Mouse (Mus musculus) neural tube, embryonic 11.5 days (tissue): ENCODE results near the gene Focad. TPM values are rescaled to one million over a fixed set of nuclear protein-coding genes. Genes with fewer than 3 reads are reported as not detected.

Experiments used
- ATAC-seq: fragments of 200-750 bp; cut with Nextera tagmentation; 2 replicates; pipeline ENCODE4 v1.8.0; 2017; ENCODE audit warnings: moderate number of reproducible peaks, mild to moderate bottlenecking, moderate TSS enrichment, moderate library complexity; ENCODE audit not compliant: insufficient read depth, low FRiP score, low TSS enrichment
- DNase-seq: peaks from one replicate; pipeline ENCODE4 v3.0.0-alpha.2; 2015; ENCODE audit warnings: low spot score
- H3K27ac ChIP-seq: fragments of 300-500 bp; sonication (generic); 2 replicates; pipeline ENCODE4 v1.5.1; 2014; ENCODE audit warnings: low read depth, mild to moderate bottlenecking, low read length
- H3K27me3 ChIP-seq: fragments of 300-500 bp; sonication (generic); 2 replicates; pipeline ENCODE4 v1.6.1; 2014; ENCODE audit warnings: mild to moderate bottlenecking, low read length, mixed read lengths; ENCODE audit not compliant: control insufficient read depth, insufficient read depth
- H3K36me3 ChIP-seq: fragments of 300-500 bp; sonication (generic); 2 replicates; pipeline ENCODE4 v1.6.1; 2014; ENCODE audit warnings: mild to moderate bottlenecking, low read length, moderate library complexity, mixed read lengths; ENCODE audit not compliant: control insufficient read depth, insufficient read depth
- H3K4me1 ChIP-seq: fragments of 300-500 bp; sonication (generic); 2 replicates; pipeline ENCODE4 v1.6.1; 2014; ENCODE audit warnings: low read length, mixed read lengths; ENCODE audit not compliant: control insufficient read depth, insufficient read depth
- H3K4me2 ChIP-seq: fragments of 300-500 bp; sonication (generic); 2 replicates; pipeline ENCODE4 v1.6.1; 2014; ENCODE audit warnings: low read depth, mild to moderate bottlenecking, moderate library complexity
- H3K4me3 ChIP-seq: fragments of 300-500 bp; sonication (generic); 2 replicates; pipeline ENCODE4 v1.5.1; 2014; ENCODE audit warnings: low read depth, low read length
- H3K9ac ChIP-seq: fragments of 300-500 bp; sonication (generic); 2 replicates; pipeline ENCODE4 v1.6.1; 2014; ENCODE audit warnings: mild to moderate bottlenecking, low read length
- H3K9me3 ChIP-seq: fragments of 300-500 bp; sonication (generic); 2 replicates; pipeline ENCODE4 v1.6.1; 2016; ENCODE audit warnings: low read length; ENCODE audit not compliant: control insufficient read depth
- WGBS: fragments of 180-500 bp; shearing (Covaris S2); extraction: QIAGEN DNeasy Blood & Tissue Kit; methylation state at CpG from one replicate; pipeline ENCODE4 v1.1.7; 2014; 5-methylcytosine and 5-hydroxymethylcytosine counted together
- polyA plus RNA-seq: library from polyadenylated mRNA; unstranded; fragments of >200 nt; fragmentation: Nextera tagmentation; extraction: Ambion mirVana; gene quantifications from 2 replicates; pipeline ENCODE4 v1.2.1, GENCODE M21; 2014

The Focad gene
- polyA plus RNA-seq, 1 experiment from 2014 or later = 18.8 TPM

DNA sequence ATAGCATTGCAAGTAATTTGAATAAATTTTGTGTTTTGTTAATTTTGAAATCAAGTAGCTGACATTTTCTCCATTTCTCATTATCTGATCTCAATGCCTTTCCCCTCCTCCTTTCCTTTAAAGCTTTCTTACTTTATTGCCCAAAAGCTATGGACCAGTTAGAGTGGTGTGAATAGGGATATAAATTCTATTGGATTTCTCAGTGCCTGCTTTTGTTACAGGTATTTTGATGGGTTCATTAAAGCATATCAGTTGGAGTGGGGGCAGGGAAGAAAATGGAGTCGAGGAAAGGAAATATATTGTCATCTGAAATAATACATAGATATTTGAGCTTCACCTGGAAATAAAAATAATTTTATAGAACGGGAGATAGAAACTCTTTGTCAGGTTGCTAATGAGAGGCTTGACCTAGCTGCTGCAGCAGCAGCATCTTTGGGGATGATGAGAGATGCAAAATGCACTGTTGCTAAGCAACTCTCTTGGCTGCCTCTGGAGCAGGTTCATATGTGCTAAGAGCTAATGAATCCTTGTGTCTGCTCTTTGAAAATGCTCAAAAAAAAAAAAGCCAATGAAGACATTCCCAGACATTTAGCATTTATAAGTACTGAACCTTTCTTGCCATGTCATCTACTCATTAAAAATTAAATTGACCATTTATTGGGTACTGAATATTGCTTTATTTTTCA lies 116.9 kb downstream of the Focad start:
- no peaks in the 10 kb centered on the region for H3K36me3 ChIP-seq
- H3K9ac ChIP-seq = no peak overlapping the region
- no peak overlapping the region for H3K4me3 ChIP-seq
- peaks cover 10% of the 10 kb centered on the region for H3K4me1 ChIP-seq
- no peak for ATAC-seq
- DNase-seq = no peak
- no peaks in the 10 kb centered on the region for H3K9me3 ChIP-seq
- no peak overlapping the region for H3K4me2 ChIP-seq
- WGBS = 44% methylated on average over 2 of the region's 2 CpGs
- no peak overlapping the region for H3K27ac ChIP-seq
- H3K27me3 ChIP-seq = no peaks in the 10 kb centered on the region

DNA sequence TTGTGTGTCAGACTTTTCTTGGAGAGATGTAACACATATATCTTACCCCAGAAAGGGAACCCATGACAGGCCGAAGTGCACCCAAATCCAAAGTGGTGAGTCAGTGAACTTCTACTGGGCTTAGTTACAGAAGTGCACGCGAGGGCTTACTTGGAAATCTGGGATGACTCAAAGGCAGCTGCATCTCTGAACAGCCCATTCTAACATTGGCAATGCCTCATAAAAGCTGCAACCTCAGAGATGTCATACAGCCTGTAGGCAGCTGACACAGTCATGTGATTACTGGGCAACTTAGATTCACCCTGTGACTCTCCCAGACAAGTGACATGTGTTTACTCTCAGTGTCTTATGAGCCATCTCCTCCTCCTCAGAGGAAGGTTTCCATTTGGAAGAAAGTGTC lies 119.5 kb downstream of the Focad start:
- Histone ChIP-seq H3K36me3 (no peaks in the 10 kb centered on the region), H3K4me2 (no peak overlapping the region), H3K27me3 (no peaks in the 10 kb centered on the region), H3K4me1 (peaks cover 10% of the 10 kb centered on the region), H3K27ac (no peak overlapping the region), H3K9ac (no peak overlapping the region), H3K4me3 (no peak overlapping the region), H3K9me3 (no peaks in the 10 kb centered on the region)
- 94% methylated on average over 3 of the region's 3 CpGs for WGBS
- DNase-seq (no peak), ATAC-seq (no peak)

DNA sequence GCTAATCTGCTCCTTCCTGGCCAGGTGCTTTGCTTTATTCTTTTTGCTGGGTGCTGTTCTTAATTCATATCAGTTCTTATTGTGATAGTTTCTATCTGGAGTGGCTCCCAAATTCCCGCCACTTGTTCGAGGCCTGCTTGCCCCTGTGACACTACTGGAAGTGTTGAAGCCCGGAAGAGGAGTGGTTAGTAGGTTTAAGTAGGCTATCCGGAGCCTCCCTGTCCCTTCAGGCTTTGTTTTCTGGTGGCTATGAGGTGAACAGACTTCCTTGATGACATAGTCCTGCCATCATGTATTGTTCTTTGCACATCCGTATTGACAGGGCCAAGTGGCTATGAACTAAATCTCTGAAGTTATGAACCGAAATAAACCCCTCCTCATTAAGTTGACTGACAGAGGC lies 123.9 kb downstream of the Focad start:
- H3K4me3 ChIP-seq = no peak overlapping the region
- H3K9me3 ChIP-seq = no peaks in the 10 kb centered on the region
- H3K36me3 ChIP-seq = no peaks in the 10 kb centered on the region
- ATAC-seq = no peak
- H3K27ac ChIP-seq = no peak overlapping the region
- 84% methylated on average over 6 of the region's 6 CpGs for WGBS
- DNase-seq = no peak
- no peak overlapping the region for H3K4me2 ChIP-seq
- no peaks in the 10 kb centered on the region for H3K4me1 ChIP-seq
- no peak overlapping the region for H3K9ac ChIP-seq
- no peaks in the 10 kb centered on the region for H3K27me3 ChIP-seq

DNA sequence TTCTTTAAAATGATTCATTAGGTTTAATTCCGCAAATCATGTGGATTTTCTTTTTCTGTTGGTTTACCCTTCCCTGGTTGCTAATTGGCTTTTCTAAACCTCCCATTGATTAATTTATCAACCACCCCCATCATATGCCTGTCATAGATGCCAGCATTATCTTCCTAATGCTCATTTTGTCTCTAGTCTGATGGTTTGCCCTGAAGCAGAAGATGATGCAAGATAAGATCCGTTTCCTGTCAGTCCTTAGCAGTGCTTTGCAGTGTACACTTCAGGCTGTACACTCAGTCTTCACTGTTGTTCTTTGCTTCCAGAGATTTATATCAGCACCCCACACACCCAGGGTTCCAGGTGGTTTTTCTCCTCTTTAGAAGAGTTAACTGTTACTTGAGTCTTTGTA lies 124.4 kb downstream of the Focad start:
- ATAC-seq = no peak

DNA sequence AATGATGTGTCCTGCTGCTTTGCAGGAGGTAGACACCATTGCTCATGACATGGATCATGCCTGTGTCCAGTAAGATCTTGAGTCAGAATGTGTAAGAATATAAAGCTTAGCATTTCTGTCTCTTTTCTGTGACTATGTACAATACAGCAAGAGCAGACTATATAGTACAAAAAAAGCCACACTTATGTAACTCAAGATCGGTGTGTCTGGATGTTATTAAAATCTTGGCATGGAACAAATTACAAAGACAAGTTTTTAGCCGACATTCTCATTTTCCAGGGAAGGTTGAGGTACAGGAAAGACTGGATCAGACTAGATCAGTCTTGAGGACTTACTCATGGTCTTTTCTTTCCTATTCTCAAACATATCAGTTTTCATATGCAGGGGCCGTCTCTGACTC lies 136.9 kb downstream of the Focad start:
- Histone ChIP-seq H3K27me3 (no peaks in the 10 kb centered on the region), H3K4me3 (no peak overlapping the region), H3K4me1 (no peaks in the 10 kb centered on the region), H3K27ac (no peak overlapping the region), H3K36me3 (no peaks in the 10 kb centered on the region), H3K9me3 (no peaks in the 10 kb centered on the region), H3K9ac (no peak overlapping the region), H3K4me2 (no peak overlapping the region)
- WGBS = 89% methylated on average over 3 of the region's 3 CpGs
- ATAC-seq (no peak), DNase-seq (no peak)

More for the DNA sequence above, 124.4 kb downstream of the Focad start:
- H3K4me3 ChIP-seq = no peak overlapping the region
- no peaks in the 10 kb centered on the region for H3K4me1 ChIP-seq
- no peak overlapping the region for H3K4me2 ChIP-seq
- H3K9me3 ChIP-seq = no peaks in the 10 kb centered on the region
- no peak overlapping the region for H3K27ac ChIP-seq
- no peaks in the 10 kb centered on the region for H3K36me3 ChIP-seq
- no peak overlapping the region for H3K9ac ChIP-seq
- H3K27me3 ChIP-seq = no peaks in the 10 kb centered on the region
- 90% methylated on average over 2 of the region's 2 CpGs for WGBS
- no peak for DNase-seq

DNA sequence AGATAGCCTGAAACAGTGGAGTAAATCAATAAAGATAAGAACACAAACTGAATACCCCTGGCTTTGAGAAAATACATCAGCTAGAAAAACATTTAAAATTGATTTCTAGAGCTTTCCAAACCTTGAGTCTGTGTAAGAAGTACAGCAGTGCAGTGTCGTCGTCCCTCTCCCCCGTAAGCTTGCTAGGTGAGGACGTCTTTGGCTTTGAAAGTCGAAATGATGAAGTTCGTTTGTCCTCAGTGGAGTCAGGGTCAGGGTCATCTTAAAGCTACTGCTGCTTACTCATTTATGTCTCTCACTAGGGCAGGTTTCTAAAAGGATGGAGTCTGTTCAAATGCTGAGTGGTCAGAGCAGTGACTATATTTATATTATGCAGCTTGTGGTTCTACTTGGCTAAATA lies 141.5 kb downstream of the Focad start:
- WGBS = 51% methylated on average over 6 of the region's 6 CpGs
- no peaks in the 10 kb centered on the region for H3K27me3 ChIP-seq
- no peaks in the 10 kb centered on the region for H3K9me3 ChIP-seq
- H3K36me3 ChIP-seq = no peaks in the 10 kb centered on the region
- H3K4me3 ChIP-seq = no peak overlapping the region
- DNase-seq = no peak
- no peak overlapping the region for H3K9ac ChIP-seq
- no peak for ATAC-seq
- H3K4me2 ChIP-seq = no peak overlapping the region
- no peak overlapping the region for H3K27ac ChIP-seq
- H3K4me1 ChIP-seq = peaks cover 14% of the 10 kb centered on the region

DNA sequence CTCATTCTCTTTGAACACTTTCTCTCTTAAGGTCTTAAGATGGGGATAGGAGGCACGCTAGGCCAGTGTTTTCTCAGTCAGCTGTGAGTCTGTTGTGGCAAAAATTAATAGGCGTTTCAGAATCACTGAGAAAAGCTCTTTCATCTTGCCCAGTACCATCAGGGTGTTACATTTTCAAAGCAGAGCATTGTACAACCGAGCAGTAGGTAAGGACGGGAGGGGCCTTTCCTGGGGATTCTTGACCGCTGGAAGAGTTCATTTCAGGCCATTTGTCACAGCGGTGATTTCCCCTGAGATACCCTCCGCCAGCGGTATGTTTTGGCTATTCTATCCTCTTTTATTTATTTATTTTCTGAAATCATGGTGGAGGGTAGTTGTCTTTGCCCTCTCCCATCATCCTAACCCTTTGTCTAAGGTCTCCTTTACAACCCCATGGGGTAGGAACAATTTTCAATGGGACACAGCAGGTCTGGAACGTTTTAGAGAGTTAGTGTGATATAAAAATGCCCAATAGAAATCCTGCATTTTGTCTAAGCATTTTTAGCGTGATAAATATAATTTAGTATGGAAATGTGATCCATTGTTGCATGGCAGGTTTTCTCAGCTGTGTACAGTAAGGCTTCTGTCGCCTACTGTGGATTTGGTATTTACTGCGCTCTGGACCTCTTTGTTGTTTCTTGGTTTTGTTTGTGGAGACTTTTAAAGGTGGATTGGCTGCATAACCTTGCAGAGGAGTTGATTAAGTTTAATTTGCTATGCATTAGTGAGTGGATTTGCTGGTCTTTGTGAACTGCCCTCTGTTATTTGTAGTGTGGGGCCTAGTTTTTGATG lies 142.7 kb downstream of the Focad start:
- Histone ChIP-seq H3K27me3 (no peaks in the 10 kb centered on the region), H3K9me3 (no peaks in the 10 kb centered on the region), H3K36me3 (no peaks in the 10 kb centered on the region), H3K4me1 (peaks cover 14% of the 10 kb centered on the region), H3K4me3 (no peak overlapping the region), H3K27ac (no peak overlapping the region), H3K4me2 (no peak overlapping the region), H3K9ac (no peak overlapping the region)
- ATAC-seq = peak; percentile 82
- DNase-seq = peak; percentile 48
- WGBS = 28% methylated on average over 12 of the region's 12 CpGs

DNA sequence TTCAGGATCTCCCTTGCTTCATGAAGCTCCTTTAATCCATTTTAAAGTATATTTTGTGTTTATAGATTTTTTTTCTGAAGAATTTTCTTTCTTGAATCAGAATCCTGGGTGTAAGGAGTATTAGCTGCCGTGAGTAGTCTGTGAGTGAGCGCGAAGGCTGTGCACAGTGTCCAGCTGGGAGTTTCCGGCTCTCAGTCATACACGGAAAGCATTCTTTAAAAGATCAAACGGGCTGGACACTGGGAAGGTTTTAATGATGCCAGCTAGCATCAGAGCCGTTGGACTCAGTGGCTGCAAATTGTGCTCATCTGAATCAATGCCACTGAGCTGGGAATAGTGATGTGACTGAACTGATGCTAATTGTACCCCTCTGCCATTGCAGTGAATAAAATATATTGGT lies 143.9 kb downstream of the Focad start:
- Histone ChIP-seq H3K27me3 (no peaks in the 10 kb centered on the region), H3K9me3 (no peaks in the 10 kb centered on the region), H3K36me3 (no peaks in the 10 kb centered on the region), H3K4me2 (no peak overlapping the region), H3K4me1 (peaks cover 14% of the 10 kb centered on the region), H3K9ac (no peak overlapping the region), H3K27ac (no peak overlapping the region), H3K4me3 (no peak overlapping the region)
- peak; percentile 31 for DNase-seq
- no peak for ATAC-seq
- 30% methylated on average over 7 of the region's 7 CpGs for WGBS

DNA sequence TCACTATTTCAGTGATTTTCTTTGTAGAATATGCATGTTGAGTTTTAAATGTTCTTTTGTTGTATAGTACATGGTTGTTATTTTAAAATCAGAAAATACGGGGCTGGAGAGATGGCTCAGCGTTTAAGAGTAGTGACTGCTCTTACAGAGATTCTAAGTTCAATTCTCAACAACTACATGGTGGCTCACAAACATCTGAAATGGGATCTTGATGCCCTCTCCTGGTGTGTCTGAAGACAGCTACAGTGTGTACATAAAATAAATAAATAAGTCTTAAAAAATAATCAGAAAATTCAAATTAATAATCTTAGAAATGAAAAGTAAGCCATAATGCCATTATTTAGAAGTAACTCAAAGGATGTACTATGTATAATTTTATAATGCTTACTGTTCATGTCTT lies 149.4 kb downstream of the Focad start:
- ATAC-seq (no peak), DNase-seq (no peak)
- Histone ChIP-seq H3K4me3 (no peak overlapping the region), H3K36me3 (no peaks in the 10 kb centered on the region), H3K9me3 (no peaks in the 10 kb centered on the region), H3K9ac (no peak overlapping the region), H3K4me1 (no peaks in the 10 kb centered on the region), H3K27ac (no peak overlapping the region), H3K27me3 (no peaks in the 10 kb centered on the region), H3K4me2 (no peak overlapping the region)
- WGBS = 93% methylated on average over 2 of the region's 2 CpGs
